Mouse (Mus musculus) 416B (cell line): ENCODE measurements at regions not wholly inside any gene's neighbourhood (a gene's known extent, or its start where the extent isn't known, plus 50 kb on each side); places are given as distances from the start of the nearest gene placed in this dataset.
"Not testable (repeated sequence)": the region's sequence is repeated elsewhere in the genome, so short reads cannot be mapped to it uniquely, and the experiment has no call there.

Source experiments
- DNase-seq: peaks from one replicate; pipeline ENCODE4 v3.0.0; 2011; ENCODE audit warnings: low read depth

DNA sequence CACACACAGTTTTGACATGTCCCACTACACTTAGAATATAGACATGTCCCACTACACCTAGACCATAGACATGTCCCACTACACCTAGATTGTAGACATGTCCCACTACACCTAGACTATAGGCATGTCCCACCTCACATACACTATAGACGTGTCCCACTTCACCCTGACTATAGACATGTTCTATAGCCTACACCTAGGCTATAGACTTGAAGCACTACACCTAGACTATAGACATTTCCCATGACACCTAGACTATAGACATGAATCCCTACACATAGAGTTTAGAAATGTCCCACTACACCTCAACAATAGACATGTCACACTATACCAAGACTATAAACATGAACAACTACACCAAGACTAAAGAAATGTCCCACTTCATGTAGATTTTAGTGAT, 2580.9 kb downstream of the Gm37988 start:
- DNase-seq: no peak

- peak; percentile 17 for DNase-seq
These were observed 2585.8 kb downstream of the Gm37988 start for GRCm38 (mm10) chr1:7393508-7393907.

DNA sequence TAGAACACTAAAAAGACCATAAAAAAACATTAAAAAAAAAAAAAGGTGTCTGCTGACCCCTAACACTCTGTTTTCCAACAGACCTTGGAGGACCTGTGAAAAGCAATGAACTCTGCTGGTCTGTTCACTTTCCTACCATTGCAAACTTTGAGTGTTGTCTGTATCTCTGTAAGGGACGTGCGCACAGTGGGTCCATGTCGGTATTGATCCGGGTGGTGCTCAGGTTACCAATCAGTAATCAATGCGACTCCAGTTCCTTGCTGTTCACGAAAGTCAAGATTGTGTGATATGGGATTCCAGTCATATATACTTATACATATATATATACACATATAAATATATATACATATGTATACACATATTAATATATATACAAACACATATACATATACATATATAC, 2586.5 kb downstream of the Gm37988 start:
- peak; percentile 48 for DNase-seq

DNA sequence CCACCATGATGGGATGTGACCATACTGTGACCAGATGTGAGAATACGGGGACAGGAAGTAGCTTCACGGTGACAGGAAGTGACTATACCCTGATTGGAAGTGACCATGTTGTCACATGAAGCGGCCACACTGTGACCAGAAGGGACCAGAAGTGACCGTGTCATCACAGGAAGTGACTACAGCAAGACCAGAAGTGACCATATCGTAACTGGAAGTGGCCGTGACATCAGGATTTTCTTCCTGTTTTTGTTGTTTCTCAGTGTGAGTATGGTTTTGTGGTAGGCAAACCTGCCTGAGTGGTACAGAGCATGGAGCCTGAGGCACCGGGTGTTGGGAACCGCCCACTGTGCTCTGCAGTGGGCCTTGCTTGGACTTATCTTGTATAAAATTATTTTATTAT, 2587.8 kb downstream of the Gm37988 start:
- peak; percentile 96 for DNase-seq

DNA sequence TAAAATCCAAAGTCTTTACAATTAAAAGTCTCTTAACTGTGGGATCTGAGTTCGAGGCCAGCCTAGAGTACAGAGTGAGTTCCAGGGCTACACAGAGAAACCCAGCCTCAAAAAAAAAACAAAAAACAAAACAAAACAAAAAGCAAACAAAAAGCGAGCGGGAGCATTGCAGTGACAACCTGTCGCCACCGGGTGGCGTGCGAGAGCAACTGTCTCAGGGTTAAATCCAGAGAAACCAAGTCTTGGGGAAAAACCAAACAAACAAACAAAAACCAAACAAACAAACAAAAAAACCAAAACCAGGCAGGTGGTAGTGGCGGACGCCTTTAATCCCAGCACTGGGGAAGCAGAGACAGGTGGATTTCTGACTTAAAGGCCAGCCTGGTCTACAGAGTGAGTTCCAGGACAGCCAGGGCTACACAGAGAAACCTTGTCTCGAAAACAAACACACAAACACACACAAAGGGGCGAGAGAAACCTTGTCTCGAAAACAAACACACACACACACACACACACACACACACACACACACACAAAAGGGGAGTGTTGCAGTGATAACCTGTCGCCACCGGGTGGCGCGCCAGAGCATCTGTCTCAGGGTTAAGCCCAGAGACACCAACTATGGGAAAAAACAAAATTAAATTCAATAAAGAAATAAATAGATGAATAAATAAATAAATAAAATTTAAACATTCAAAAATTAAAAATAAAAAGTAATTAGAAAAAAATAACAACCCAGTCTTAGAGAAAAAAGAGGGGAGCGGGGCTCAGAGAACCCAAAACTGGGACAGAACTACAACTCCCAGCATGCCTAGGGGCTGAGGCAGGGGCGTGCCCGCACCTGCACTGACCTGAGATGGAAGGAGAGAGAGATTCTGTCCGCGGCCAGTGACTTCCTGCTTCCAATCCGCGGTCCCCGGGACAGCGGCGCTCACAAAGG, 2589.4 kb downstream of the Gm37988 start:
- DNase-seq: peak; percentile 93

DNA sequence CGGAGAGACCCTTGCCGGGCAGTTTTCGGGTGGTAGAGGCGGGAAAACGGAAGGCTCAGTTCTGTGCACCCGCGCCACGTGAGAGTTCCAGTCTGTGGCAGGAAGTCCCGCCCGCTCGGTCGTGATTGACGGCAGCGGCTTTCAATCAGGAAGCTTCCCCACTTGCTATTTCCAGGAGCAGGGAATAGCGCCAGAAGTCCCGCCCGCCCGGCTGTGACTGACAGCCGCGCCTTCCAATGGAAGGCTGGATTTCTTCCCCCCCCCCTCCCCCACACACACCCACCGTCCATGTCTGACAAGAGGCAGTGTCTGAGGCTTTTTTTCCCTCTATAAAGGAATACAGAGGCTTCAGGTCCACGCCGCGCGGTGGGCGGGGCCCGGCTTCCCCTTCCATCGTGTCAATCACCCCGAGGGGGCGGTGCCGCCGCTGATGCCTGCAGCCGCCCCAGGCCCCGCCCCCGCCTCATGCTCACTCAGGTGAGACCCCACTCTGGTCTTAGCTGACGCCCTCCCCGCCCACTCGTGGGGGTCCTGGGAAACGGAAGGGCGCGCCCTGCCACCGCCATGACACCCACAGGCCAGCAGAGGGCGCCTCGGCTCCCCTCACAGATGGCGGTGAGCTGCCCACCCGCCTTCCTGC, 2590.2 kb downstream of the Gm37988 start:
- DNase-seq: peak; percentile 99

DNA sequence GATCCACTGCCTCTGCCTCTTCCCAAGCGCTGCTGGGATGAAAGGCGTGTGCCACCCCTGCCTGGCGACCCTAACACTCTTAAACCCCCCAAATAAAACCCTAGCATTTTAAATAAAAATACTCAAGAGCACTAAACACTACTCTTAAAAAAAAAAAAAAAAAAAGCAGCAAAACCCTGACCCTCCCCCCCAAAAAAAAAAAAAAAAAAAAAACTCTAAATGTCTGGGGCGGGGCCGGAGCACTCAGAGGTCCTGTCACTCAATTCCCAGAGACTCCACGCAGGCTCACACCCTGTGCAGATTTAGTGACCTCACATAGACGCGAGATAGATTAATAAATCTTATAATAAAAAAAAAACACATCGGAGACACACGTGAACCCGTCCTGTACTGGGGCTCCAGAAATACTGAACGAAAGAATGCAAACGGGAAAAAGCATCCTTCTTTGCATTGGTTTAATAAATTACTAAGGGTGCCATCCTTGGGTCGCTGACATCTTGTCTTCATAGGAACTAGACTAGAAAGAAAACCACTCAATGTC, 2591.1 kb downstream of the Gm37988 start:
- DNase-seq: no peak

GRCm38 (mm10) chr1:7405651-7406050, 2598.0 kb downstream of the Gm37988 start:
- not testable (repeated sequence) for DNase-seq

GRCm38 (mm10) chr1:7414444-7414843, 2606.8 kb downstream of the Gm37988 start:
- DNase-seq: no peak

GRCm38 (mm10) chr1:7451660-7452155, 2644.0 kb downstream of the Gm37988 start:
- no peak for DNase-seq

GRCm38 (mm10) chr1:7454931-7455330, 2647.2 kb downstream of the Gm37988 start:
- peak; percentile 84 for DNase-seq

DNA sequence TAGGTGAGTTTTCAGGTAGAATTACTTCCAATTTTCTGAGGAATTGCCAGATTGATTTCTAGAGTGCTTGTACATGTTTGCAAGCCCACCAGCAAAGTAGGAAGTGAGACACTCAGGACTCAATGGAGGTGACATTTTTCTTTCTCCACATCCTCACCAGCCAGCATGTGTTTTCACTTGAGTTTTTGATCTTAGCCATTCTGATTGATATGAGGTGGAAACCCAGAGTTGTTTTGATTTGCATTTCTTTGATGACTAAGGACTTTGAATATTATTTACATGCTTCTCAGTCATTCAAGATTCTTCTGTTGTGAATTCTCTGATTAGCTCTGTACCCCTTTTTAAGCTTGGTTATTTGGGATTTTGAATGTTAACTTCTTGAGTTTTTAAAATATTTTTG, 2650.2 kb downstream of the Gm37988 start:
- no peak for DNase-seq

GRCm38 (mm10) chr1:7494096-7494495, 2686.4 kb downstream of the Gm37988 start:
- no peak for DNase-seq

GRCm38 (mm10) chr1:7499042-7499441, 2691.3 kb downstream of the Gm37988 start:
- no peak for DNase-seq

- DNase-seq: no peak
These were observed 2694.7 kb downstream of the Gm37988 start for GRCm38 (mm10) chr1:7502363-7502762.

DNA sequence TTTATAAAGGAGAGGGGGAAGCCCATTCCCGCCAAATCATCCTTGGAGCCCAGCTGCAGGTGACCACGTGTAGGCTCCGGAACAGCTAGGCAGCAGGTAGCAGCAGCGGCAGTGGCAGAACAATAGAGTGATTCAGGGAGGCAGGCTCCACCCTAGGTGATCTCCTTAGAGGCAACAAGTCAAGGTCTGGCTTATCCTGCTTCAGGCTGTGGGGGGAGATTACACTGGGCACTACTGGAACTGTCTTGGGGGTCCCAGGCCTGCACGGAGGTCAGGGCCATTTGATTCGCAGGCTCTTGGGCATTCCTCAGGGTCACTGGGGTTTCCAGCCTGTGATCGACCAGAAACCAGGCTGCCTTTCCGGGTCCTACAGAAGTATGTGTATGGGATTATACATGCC, 2711.1 kb downstream of the Gm37988 start:
- DNase-seq: no peak

GRCm38 (mm10) chr1:7533506-7533905, 2725.8 kb downstream of the Gm37988 start:
- no peak for DNase-seq

DNA sequence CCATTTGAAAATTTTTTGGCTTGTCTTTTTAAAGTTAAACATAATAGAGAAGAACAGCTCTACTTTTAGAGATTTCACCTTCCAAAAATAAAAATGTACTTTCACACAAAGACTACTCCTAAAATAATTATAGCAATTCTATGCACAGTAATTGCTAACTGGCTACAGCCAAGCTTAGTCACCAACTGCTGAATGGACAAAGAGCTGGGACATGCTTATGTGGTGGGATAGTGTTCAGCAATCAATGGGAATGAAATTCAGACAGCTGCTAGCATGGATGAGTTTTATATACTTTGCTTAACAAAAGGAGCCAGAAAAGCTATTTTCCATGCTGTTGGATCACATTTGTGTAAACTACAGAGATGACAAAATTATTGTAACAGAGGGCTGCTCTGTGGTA, 2727.5 kb downstream of the Gm37988 start:
- DNase-seq: no peak

DNA sequence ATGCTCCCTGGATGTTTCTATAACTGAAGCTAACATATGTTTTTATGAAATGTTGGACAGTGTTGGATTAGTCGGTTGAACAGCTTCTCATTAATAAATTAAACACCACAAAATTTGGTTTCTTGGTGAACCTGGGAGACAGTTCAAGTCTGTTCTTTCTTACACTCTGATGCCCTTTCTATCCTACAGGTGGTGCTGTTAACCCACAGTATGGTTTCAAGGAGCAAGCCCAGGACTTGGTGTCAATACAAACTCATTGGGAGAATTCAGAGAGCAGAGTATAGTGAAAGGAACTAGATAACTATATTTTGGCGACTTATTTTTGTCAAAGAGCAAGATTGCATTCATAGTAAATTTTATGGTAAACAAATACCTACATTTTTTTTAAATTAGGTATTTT, 2735.8 kb downstream of the Gm37988 start:
- peak; percentile 65 for DNase-seq

GRCm38 (mm10) chr1:7548261-7548660, 2740.6 kb downstream of the Gm37988 start:
- peak; percentile 21 for DNase-seq

DNA sequence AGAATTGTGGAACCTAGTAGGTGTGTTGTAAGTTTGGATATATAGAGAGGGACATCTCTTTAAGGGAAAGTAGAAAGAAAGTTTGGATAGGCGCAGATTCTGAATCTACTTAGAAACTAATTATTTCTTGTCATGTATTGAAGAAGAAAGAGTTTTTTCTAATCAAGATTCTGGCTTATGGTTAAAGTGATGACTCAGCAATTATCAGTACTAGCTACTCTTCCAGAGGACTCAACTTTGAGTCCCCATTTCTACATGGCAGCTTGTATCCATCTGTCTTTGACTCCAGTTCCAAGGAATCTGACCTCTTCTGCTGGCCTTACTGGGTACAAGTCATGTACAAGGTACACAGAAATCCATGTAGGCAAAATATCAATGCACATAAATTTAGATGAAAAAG, 2767.1 kb downstream of the Gm37988 start:
- no peak for DNase-seq

- DNase-seq: no peak
These were observed 2778.7 kb downstream of the Gm37988 start for GRCm38 (mm10) chr1:7586409-7586808.

DNA sequence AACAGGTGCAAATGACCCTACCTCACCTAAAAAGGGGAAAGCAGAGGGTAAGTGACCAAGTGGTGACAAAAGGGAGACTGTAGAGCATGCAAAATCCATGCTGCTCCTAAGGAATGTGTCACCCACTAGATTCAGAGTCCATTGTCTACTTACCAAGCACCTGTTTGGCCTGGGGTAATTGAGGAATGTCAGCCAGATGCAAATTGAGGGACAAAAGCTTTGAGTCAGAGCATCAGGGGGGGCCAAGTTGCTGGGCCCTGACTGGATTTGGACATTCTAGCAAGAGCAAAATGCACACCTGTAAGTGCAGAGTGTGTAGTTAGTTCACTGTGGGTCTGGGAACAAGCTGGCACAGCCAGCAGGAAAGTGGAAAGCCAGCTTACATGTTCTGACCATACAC, 2783.6 kb downstream of the Gm37988 start:
- no peak for DNase-seq
